Mouse (Mus musculus) lung, adult 2 months (tissue): Measurements from ENCODE around the gene Prkce. TPM values are rescaled to one million over a fixed set of nuclear protein-coding genes. Genes with fewer than 3 reads are reported as not detected.
A peak's percentile ranks its signal among the peaks of the same experiment; 100 is the strongest.

Experiments
- DNase-seq: peaks from one replicate; pipeline ENCODE4 v3.0.0; 2022
- H3K4me1 ChIP-seq: fragments of 200-500 bp; 2 replicates; pipeline ENCODE4 v1.6.1; 2011; ENCODE audit warnings: low read length; ENCODE audit not compliant: control insufficient read depth, insufficient read depth
- H3K4me3 ChIP-seq: fragments of 200-500 bp; replicated peaks from 2 replicates; pipeline ENCODE3; 2011; ENCODE audit warnings: low read depth, mild to moderate bottlenecking, control low read depth, low read length; ENCODE audit errors: extremely low read depth
- CTCF ChIP-seq: fragments of 200-500 bp; IDR thresholded peaks from 2 replicates; pipeline ENCODE4 v1.5.1; 2011; ENCODE audit warnings: mild to moderate bottlenecking, low read length, control low read depth; ENCODE audit not compliant: insufficient read depth
- POLR2A ChIP-seq: fragments of 200-500 bp; IDR thresholded peaks from 2 replicates; pipeline ENCODE4 v1.6.1; 2011; ENCODE audit warnings: low read depth, mild to moderate bottlenecking, control low read depth, low read length, borderline replicate concordance; ENCODE audit errors: extremely low read depth
- WGBS: fragments of 180-500 bp; shearing (Covaris S2); methylation state at CpG from one replicate; pipeline ENCODE4 v1.1.7; 2018; 5-methylcytosine and 5-hydroxymethylcytosine counted together
- polyA plus RNA-seq: library from polyadenylated mRNA; depleted of rRNA; stranded (reverse); fragments of >200 nt; gene quantifications from 2 replicates; pipeline ENCODE4 v1.2.3, GENCODE M21; 2012

The Prkce gene
- polyA plus RNA-seq, 1 experiment: 13.5 TPM

DNA sequence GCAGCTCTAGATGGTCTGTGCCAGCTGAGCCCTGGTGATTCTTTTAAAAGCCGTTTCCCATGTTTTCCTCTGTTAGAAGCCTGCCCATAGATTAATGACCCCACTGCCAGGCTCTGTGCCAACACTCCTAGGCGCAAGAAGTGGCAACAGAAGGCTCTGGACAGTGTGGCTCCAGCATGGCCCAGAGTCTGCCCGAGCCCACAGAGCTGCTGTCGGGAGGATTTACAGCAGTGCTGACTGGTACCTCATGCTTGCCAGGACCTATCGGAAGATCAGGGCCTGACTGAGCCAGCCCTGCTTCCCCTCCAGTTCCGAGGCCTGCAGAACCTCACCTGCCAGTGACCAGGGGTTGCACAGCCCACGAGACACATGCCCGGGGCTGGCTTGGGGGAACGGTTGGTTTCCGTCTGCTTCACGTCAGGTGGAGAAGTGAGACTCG lies 64.2 kb downstream of the Prkce start:
- Histone ChIP-seq H3K4me1 (peaks cover 15% of the 10 kb centered on the region), H3K4me3 (no peak overlapping the region)
- WGBS: 49% methylated on average over 12 of the region's 12 CpGs
- DNase-seq: no peak
- TF ChIP-seq CTCF (no peak), POLR2A (no peak)

DNA sequence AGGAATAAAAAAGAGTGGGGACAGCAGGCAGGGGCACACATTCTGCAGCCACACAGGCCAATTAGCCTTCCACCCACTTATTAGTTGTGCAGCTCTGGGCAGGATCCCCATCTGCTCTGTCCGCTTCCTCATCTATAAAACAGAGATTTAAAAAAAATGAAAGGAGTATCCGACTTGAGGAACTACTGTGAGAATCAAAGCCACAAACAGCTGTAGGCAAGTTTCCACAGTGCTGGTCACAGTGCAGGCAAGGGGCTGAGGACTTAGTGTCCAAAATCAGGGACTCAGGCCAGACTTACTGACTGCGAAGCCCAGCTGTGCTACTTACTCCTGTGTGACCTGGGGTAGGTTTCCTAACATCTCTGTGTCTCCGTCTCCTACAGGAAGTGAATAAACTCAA lies 64.7 kb downstream of the Prkce start:
- H3K4me3 ChIP-seq: no peak overlapping the region
- H3K4me1 ChIP-seq: peaks cover 17% of the 10 kb centered on the region
- WGBS: 78% methylated on average over 4 of the region's 4 CpGs
- DNase-seq: no peak
- TF ChIP-seq CTCF (no peak), POLR2A (no peak)

DNA sequence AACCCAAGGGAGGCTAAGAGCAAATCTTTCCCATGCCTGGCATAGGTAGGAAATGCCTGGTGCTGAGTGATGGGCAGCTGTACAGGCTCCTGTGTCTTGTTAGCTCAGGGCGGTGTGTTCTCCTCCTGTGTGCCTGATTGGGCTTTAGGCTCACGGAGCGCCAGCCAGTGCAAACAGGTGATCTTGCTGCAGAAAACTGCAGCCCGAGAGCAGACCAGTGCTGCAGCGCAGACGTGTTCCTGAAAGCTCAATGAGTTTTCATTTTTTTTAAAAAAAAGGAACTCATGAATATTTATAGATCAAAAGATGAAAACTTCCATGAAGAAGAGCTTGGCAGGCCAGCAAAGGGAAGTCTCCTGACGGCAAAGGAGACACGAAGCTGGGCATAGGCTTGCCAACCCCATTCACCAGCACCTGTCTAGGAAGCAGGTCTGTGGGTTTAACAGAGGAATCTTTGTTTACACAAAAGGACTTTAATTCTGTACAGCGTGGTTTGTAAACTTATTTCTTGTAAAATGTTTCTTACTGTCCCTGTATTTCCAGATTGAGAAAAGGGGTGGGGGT lies 67.1 kb downstream of the Prkce start:
- H3K4me3 ChIP-seq: no peak overlapping the region
- WGBS: 78% methylated on average over 9 of the region's 9 CpGs
- TF ChIP-seq CTCF: no peak
- TF ChIP-seq POLR2A: no peak
- no peak for DNase-seq
- peaks cover 18% of the 10 kb centered on the region for H3K4me1 ChIP-seq

DNA sequence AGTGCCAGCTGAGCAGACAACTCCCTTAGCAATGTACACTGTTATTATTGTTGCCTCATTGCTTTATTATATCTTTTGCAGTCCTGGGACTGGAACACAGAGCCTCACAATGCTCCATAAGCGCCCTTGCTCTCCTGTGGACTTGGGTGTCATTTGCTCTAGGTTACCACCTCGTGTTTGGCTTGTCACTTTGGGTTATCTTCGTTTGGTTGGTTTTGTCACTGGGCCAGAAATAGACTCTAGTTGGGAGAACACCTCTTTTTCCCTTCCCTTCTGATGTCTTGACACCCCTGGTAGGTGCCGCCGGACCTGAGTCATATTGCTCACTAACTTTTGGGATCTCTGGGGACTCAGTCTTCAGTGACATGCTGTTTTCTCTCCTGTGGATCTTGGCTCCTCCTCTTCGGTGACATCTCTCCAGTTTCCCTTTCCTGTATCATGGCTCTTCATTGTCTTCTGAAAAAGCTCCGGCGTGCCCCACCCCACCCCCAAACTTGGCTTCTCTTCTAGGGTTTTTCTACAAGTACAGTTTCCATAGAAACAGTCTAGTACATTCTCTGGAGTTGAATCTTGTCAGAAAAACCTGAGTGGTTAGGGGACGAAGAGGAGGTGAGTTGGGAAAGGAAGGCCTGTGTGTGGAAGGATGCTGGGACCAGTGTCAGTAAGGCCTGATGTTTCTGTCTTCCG lies 68.6 kb downstream of the Prkce start:
- Histone ChIP-seq H3K4me3 (no peak overlapping the region), H3K4me1 (peaks cover 18% of the 10 kb centered on the region)
- no peak for DNase-seq
- WGBS: 61% methylated on average over 10 of the region's 10 CpGs
- TF ChIP-seq CTCF (no peak), POLR2A (no peak)

DNA sequence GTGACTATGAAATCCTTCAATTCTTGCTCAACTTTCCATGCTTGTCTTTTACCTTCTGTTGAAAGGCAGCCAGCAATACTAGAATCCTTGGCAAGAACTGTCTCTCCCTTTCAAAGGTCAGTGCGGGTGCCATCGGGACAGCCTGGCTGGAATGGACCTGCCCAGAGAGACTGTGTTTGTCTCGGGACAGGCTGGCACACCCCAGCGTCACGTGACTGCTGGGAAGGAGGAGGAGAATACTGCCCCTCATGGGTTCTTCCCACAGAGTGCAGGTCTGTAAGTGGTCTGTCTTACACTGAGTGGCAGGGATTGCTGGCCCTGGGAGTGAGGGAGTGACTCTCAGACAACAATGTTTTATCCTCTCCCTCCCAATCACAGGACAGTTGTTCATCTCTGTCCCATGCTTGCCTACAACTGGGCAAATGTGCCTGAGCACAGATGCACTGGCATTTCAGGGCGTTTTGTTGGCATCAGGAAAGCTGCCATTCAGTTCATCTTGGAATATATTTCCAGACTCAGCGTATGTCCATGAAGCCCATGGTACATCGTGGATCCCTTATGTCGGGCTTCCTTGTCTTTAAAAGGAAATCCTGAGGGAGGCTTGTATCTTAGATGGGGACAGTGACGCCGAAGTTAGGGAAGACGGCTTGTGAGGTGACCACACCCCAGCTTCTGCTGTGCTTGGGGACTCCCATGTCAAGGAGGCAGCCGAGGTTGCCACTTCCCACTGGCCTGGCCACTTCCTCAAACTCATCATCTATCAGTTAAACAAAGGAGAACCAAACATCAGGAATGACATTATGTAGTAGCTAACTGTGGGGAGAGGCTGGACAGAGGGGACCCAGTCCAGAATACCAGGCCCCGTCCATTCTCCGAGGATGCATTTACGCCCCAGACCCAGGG lies 69.5 kb downstream of the Prkce start:
- Histone ChIP-seq H3K4me1 (peaks cover 13% of the 10 kb centered on the region), H3K4me3 (no peak overlapping the region)
- TF ChIP-seq POLR2A: peak; percentile 33; the same call in 1 of the 2 replicates
- no peak for TF ChIP-seq CTCF
- 52% methylated on average over 16 of the region's 16 CpGs for WGBS
- DNase-seq: peak; percentile 40

DNA sequence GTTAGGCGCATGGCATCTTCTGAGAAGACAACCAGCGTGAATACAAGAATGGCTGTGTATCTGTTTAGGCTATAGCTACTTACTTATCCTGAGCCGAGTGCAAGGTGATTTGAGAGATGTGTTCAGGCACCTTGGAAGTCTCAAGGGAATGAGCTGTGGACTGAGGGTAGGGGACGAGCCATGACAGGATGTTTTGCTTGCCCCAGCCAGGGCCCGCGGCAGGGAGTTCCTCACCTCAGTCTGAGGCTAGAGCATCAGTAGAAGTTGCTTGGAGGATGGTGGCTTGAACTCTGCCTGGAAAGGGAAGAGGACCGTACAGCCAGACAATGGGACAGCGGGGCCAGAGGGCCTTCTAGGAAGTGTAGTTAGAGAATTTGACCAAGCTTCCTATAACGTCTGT lies 74.7 kb downstream of the Prkce start:
- TF ChIP-seq CTCF (no peak), POLR2A (no peak)
- 61% methylated on average over 9 of the region's 9 CpGs for WGBS
- no peak for DNase-seq

DNA sequence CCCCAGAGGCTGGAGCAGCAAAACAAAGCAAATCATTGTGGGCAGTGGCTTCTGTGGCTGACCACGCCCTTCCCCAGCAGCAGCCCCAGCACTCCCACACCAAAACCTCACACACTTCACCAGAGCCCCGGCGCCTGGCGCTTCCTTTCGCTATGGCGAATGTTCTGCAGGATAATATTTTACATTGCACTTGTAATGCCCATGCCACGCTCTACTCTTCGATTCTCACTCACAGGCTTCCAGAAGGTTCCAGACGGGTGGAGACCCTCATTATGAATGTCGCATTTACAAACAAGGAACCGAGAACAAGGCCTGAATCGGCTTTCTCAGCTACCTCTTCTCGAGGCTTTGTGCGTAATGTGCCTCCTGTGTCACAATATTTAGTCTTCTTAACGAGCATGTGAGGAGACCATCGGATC lies 75.5 kb downstream of the Prkce start:
- Histone ChIP-seq H3K4me1 (peaks cover 5% of the 10 kb centered on the region; the same call in 1 of the 2 replicates), H3K4me3 (no peak overlapping the region)
- TF ChIP-seq POLR2A (no peak), CTCF (no peak)
- peak; percentile 28 for DNase-seq
- WGBS: 54% methylated on average over 16 of the region's 16 CpGs

More for the DNA sequence above, 74.7 kb downstream of the Prkce start:
- H3K4me1 ChIP-seq: peaks cover 6% of the 10 kb centered on the region
- H3K4me3 ChIP-seq: no peak overlapping the region

DNA sequence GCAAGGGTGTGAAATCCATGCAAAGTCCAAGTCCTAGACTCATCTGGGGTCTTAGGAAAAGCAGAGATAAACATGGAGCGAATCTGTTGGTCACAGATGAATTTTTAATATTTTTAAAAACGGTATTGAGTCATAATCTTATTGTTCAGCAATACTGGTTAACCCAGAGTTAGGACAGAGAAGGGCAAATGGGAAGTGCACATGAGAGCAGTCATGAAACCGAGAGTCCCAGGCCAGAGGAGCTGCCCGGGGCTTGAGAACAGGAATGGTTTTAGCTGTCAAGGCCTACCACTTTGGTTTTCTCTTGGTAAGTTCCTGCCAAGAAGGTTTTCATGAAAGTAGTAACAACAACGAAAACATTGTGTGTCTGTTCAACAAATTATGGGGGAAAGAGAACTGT lies 76.8 kb downstream of the Prkce start:
- Histone ChIP-seq H3K4me1 (peaks cover 5% of the 10 kb centered on the region; the same call in 1 of the 2 replicates), H3K4me3 (no peak overlapping the region)
- TF ChIP-seq POLR2A (no peak), CTCF (no peak)
- no peak for DNase-seq
- 95% methylated on average over 5 of the region's 5 CpGs for WGBS

DNA sequence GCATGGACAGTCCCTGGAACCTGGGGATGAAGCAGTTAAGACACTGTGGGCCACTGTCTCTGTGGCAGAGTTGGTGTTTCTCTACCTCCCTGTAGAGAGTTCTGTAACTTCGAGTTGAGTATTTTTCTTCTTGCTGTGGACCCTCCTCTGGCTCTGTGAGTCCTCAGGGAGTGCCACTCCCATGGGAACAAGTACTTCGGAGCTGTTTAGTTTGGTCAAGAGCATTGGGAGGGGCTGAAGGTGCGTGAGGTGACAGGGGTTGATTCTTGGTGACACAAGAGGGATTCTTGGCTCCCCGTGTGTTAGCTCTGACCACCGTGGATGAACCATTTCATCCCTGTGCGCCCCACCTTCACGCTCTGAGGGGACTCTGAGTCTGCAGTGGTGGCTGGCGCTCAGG lies 81.2 kb downstream of the Prkce start:
- 69% methylated on average over 8 of the region's 8 CpGs for WGBS
- Histone ChIP-seq H3K4me3 (no peak overlapping the region), H3K4me1 (peaks cover 3% of the 10 kb centered on the region; the same call in 1 of the 2 replicates)
- no peak for TF ChIP-seq CTCF
- TF ChIP-seq POLR2A: no peak
- DNase-seq: no peak
